Mouse (Mus musculus) hindbrain, postnatal 0 days (tissue): Measurements from ENCODE around the gene Borcs5. TPM values are rescaled to one million over a fixed set of nuclear protein-coding genes. Genes with fewer than 3 reads are reported as not detected.

Experiments
- ATAC-seq: fragments of 200-750 bp; cut with Nextera tagmentation; 2 replicates; pipeline ENCODE4 v1.8.0; 2017; ENCODE audit warnings: mild to moderate bottlenecking, moderate TSS enrichment, moderate library complexity
- DNase-seq: peaks from one replicate; pipeline ENCODE4 v3.0.0-alpha.2; 2015; ENCODE audit warnings: low spot score
- H3K27ac ChIP-seq: fragments of 300-500 bp; sonication (generic); 2 replicates; pipeline ENCODE4 v1.5.1; 2014; ENCODE audit warnings: mild to moderate bottlenecking
- H3K27me3 ChIP-seq: fragments of 300-500 bp; sonication (generic); 2 replicates; pipeline ENCODE4 v1.6.1; 2014; ENCODE audit warnings: low read length, mixed read lengths; ENCODE audit not compliant: insufficient read depth
- H3K36me3 ChIP-seq: fragments of 300-500 bp; sonication (generic); 2 replicates; pipeline ENCODE4 v1.6.1; 2014; ENCODE audit warnings: low read length, mixed read lengths; ENCODE audit not compliant: insufficient read depth
- H3K4me1 ChIP-seq: fragments of 300-500 bp; sonication (generic); 2 replicates; pipeline ENCODE4 v1.6.1; 2014; ENCODE audit warnings: antibody characterized with exemption, low read length, mixed read lengths; ENCODE audit not compliant: insufficient read depth
- H3K4me2 ChIP-seq: fragments of 300-500 bp; sonication (generic); 2 replicates; pipeline ENCODE4 v1.6.1; 2014; ENCODE audit warnings: low read depth, mild to moderate bottlenecking, low read length, moderate library complexity, mixed read lengths
- H3K4me3 ChIP-seq: fragments of 300-500 bp; sonication (generic); 2 replicates; pipeline ENCODE4 v1.5.1; 2014; ENCODE audit warnings: low read length
- H3K9ac ChIP-seq: fragments of 300-500 bp; sonication (generic); replicated peaks from 2 replicates; pipeline ENCODE4 v1.6.1; 2014; ENCODE audit warnings: mild to moderate bottlenecking, low read length, moderate library complexity, mixed read lengths
- H3K9me3 ChIP-seq: fragments of 300-500 bp; sonication (generic); 2 replicates; pipeline ENCODE4 v1.6.1; 2016; ENCODE audit warnings: low read length, mixed read lengths
- CTCF ChIP-seq: IDR thresholded peaks from 2 replicates; pipeline ENCODE4 v1.5.1; 2016; ENCODE audit warnings: antibody characterized with exemption, control low read depth, low read depth
- WGBS: fragments of 180-500 bp; shearing (Covaris S2); extraction: QIAGEN DNeasy Blood & Tissue Kit; methylation state at CpG from one replicate; pipeline ENCODE4 v1.1.7; 2014; 5-methylcytosine and 5-hydroxymethylcytosine counted together
- polyA plus RNA-seq: library from polyadenylated mRNA; unstranded; fragments of >200 nt; fragmentation: Nextera tagmentation; extraction: Ambion mirVana; gene quantifications from 2 replicates; pipeline ENCODE4 v1.2.1, GENCODE M21; 2015
- total RNA-seq: library from RNA; depleted of rRNA; stranded (reverse); fragments of >200 nt; gene quantifications from 2 replicates; pipeline ENCODE4 v1.2.3, GENCODE M21; 2014; rRNA removed

Gene Borcs5
- total RNA-seq (52.5 and 71.4 TPM in 2 replicates), polyA plus RNA-seq (39.5 and 41.1 TPM in 2 replicates)

GRCm38 (mm10) chr6:134639210-134639609, at the start of gene Borcs5:
Gene Borcs5 (plus strand): TSS chr6:134639510.
- no peak within 1 kb of the TSS for H3K4me2 ChIP-seq

DNA sequence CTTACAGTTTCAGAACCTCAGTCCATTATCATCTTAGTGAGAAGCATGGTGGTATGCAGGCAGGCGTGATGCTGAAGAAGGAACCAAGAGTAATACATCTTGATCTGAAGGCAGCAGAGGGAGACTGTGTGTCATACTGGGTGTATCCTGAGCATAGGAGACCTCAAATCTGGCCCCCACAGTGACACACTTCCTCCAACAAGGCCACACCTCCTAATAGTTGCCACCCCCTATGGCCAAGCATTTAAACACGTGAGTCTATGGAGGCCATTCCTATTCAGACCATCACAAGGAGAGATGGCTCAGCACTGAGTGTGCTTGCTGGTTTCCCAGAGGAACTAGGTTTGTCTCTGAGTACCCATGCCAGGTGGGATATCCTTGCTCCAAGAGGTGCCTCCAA, 47.7 kb upstream of the Borcs5 start:
- no peak for TF ChIP-seq CTCF
- H3K27ac ChIP-seq: no peak overlapping the region
- no peak overlapping the region for H3K4me3 ChIP-seq
- no peaks in the 10 kb centered on the region for H3K27me3 ChIP-seq
- H3K4me2 ChIP-seq: no peak overlapping the region
- H3K36me3 ChIP-seq: no peaks in the 10 kb centered on the region
- ATAC-seq (no peak), DNase-seq (no peak)
- H3K9me3 ChIP-seq: no peaks in the 10 kb centered on the region
- 83% methylated on average over 2 of the region's 2 CpGs for WGBS
- H3K9ac ChIP-seq: no peak overlapping the region
- no peaks in the 10 kb centered on the region for H3K4me1 ChIP-seq

More at GRCm38 (mm10) chr6:134639210-134639609, at the start of gene Borcs5:
- DNase-seq (no peak), ATAC-seq (no peak)
- Histone ChIP-seq H3K9ac (no peak within 1 kb of the TSS), H3K4me3 (no peak within 1 kb of the TSS), H3K4me1 (no peaks in the 10 kb centered on the region), H3K27ac (no peak within 1 kb of the TSS), H3K36me3 (no peaks in the 10 kb centered on the region), H3K9me3 (no peaks in the 10 kb centered on the region), H3K27me3 (no peaks in the 10 kb centered on the region)
- 96% methylated on average over 3 of the region's 3 CpGs for WGBS
- no peak for TF ChIP-seq CTCF

DNA sequence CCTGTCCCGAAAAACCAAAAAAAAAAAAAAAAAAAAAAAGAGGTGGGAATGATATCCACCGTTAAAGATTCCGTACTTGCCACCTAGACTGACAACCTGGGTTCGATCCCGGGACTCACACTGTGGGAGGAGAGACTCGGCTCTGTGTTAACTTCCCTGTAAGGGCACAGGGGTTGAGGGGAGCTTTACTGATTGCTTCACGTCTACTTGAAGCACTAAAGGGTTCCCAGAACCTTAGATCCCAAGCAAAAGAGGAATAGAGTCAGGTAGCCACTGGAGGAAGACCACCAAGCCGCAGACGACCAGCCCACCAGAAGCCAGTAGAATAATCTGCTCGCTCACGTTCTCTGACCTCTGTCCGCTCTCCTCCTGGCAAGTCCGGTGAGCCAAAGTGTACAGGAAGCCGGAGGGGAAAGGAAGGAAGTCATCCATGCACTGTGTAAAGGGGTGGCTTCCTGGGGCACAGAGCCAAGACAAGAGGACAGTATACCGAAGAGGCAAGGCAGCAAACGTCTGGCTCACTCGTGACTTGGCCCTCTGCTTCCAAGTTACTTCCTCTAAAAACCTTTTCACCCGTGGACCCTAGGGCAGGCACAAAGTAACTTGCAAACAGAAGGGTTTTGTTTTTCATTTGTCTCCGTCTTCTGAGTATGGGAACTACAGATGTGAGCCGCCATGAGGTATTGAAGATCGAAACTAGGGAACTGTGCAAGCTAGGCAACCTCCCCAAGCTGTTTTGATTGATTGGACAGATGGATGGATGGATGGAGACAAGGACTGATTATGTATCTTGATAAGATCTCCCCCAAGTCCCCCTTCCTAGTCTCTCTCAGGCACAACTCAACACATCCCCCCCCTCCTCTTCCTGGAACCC, 44.5 kb upstream of the Borcs5 start:
- 80% methylated on average over 21 of the region's 21 CpGs for WGBS
- ATAC-seq (no peak), DNase-seq (no peak)

GRCm38 (mm10) chr6:134597651-134598229, 41.6 kb upstream of the Borcs5 start:
- H3K27ac ChIP-seq: no peak overlapping the region
- H3K9me3 ChIP-seq: no peaks in the 10 kb centered on the region
- H3K4me1 ChIP-seq: no peaks in the 10 kb centered on the region
- WGBS: 92% methylated on average over 6 of the region's 6 CpGs
- TF ChIP-seq CTCF: no peak
- no peak overlapping the region for H3K4me2 ChIP-seq
- no peaks in the 10 kb centered on the region for H3K36me3 ChIP-seq
- no peak for DNase-seq
- no peak overlapping the region for H3K9ac ChIP-seq
- ATAC-seq: no peak
- H3K4me3 ChIP-seq: no peak overlapping the region
- H3K27me3 ChIP-seq: no peaks in the 10 kb centered on the region

More for the DNA sequence above, 44.5 kb upstream of the Borcs5 start:
- Histone ChIP-seq H3K36me3 (no peaks in the 10 kb centered on the region), H3K4me3 (no peak overlapping the region), H3K4me2 (no peak overlapping the region), H3K9ac (no peak overlapping the region), H3K9me3 (no peaks in the 10 kb centered on the region), H3K4me1 (no peaks in the 10 kb centered on the region), H3K27ac (no peak overlapping the region), H3K27me3 (no peaks in the 10 kb centered on the region)
- TF ChIP-seq CTCF: no peak

DNA sequence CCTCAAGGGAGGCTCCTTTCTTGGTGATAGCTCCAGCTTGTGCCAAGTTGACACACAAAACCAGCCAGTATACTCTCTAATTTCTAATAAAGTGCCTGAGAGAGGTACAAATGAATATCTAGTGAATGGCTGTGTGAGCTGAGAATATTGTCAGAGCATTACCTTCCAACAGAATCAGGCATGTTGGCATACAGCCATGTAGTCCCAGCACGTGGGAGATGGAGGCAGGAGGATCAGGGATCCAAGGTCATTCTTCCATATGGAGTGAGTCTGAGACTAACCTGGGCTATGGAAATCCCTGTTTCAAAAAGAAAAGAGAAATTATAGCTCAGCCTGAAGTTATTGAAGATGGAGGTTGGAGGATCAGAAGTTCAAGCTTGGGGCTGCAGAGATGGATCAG, 40.1 kb upstream of the Borcs5 start:
- DNase-seq (no peak), ATAC-seq (no peak)

DNA sequence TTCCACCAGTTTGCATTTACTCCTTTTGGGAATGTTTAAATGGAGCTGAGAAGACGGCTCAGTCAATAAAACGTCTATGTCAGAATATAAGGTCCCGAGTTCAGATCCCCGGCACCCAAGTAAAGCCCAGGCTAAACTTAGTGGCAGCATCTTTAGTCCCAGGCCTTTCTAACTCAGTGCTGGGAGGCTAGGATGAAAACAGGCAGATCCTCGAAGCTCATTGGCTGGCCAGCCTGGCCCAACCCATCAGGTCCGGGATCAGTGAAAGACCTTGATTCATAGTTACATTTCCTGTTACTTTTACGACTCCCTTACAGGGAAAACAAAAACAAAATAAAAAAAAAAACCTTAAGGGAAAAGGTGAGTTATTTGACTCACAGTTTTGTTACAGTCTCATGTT, 38.2 kb upstream of the Borcs5 start:
- Histone ChIP-seq H3K9me3 (no peaks in the 10 kb centered on the region), H3K27me3 (no peaks in the 10 kb centered on the region), H3K4me1 (no peaks in the 10 kb centered on the region), H3K4me3 (no peak overlapping the region), H3K36me3 (no peaks in the 10 kb centered on the region), H3K4me2 (no peak overlapping the region), H3K9ac (no peak overlapping the region), H3K27ac (no peak overlapping the region)
- 61% methylated on average over 7 of the region's 7 CpGs for WGBS
- ATAC-seq (no peak), DNase-seq (no peak)
- no peak for TF ChIP-seq CTCF

More for the DNA sequence above, 40.1 kb upstream of the Borcs5 start:
- no peaks in the 10 kb centered on the region for H3K27me3 ChIP-seq
- no peaks in the 10 kb centered on the region for H3K9me3 ChIP-seq
- no peak overlapping the region for H3K9ac ChIP-seq
- no peak for TF ChIP-seq CTCF
- H3K4me3 ChIP-seq: no peak overlapping the region
- no peaks in the 10 kb centered on the region for H3K4me1 ChIP-seq
- H3K36me3 ChIP-seq: no peaks in the 10 kb centered on the region
- 57% methylated on average over 1 of the region's 1 CpGs for WGBS
- no peak overlapping the region for H3K4me2 ChIP-seq
- no peak overlapping the region for H3K27ac ChIP-seq

DNA sequence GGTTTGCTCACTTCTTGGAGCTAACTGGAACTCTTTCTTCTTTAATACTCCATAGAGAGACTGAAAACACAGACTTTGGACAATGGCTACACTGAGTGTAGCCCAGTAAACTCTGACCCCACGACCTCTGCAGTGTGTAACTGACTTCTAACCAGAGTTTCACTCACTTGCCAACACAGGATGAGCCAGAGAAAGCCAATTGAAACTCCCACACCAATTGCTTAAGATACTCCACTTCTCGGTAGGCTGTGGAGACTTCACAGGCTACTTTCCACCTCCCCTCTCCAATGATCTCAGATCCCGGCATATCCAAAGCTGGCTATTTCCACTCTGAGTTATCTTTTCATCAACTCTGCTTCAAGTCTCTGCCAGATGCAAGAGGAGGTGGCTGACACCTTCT, 37.5 kb upstream of the Borcs5 start:
- H3K27ac ChIP-seq: no peak overlapping the region
- 61% methylated on average over 3 of the region's 3 CpGs for WGBS
- no peaks in the 10 kb centered on the region for H3K4me1 ChIP-seq
- TF ChIP-seq CTCF: no peak
- H3K36me3 ChIP-seq: no peaks in the 10 kb centered on the region
- no peaks in the 10 kb centered on the region for H3K9me3 ChIP-seq
- no peaks in the 10 kb centered on the region for H3K27me3 ChIP-seq
- no peak overlapping the region for H3K9ac ChIP-seq
- ATAC-seq (no peak), DNase-seq (no peak)
- no peak overlapping the region for H3K4me2 ChIP-seq
- no peak overlapping the region for H3K4me3 ChIP-seq
